Mouse (Mus musculus) megakaryocyte progenitor cell, adult 5-6 weeks (primary cell): ENCODE results near the gene Grsf1. TPM values are rescaled to one million over a fixed set of nuclear protein-coding genes. Genes with fewer than 3 reads are reported as not detected.
A peak's percentile ranks its signal among the peaks of the same experiment; 100 is the strongest.

ENCODE experiments used
- ATAC-seq: replicated peaks from 2 replicates; pipeline ENCODE4 v1.8.0; 2016; ENCODE audit warnings: mild to moderate bottlenecking, moderate TSS enrichment, inconsistent platforms; ENCODE audit not compliant: poor library complexity
- total RNA-seq, 2 experiments: library from RNA; stranded (forward) in 1 of 2; stranded (reverse) in 1 of 2; fragments of 157-497, 149-512 nt in 1 of 2; fragments of 200-1000 nt in 1 of 2; gene quantifications; 2 replicates each; pipeline versions ENCODE4 v1.2.3 to v1.2.4; 2015 to 2017

Grsf1 gene
- total RNA-seq (2015) (77.0 and 80.8 TPM in 2 replicates), total RNA-seq (2017) (72.6 and 74.0 TPM in 2 replicates)

DNA sequence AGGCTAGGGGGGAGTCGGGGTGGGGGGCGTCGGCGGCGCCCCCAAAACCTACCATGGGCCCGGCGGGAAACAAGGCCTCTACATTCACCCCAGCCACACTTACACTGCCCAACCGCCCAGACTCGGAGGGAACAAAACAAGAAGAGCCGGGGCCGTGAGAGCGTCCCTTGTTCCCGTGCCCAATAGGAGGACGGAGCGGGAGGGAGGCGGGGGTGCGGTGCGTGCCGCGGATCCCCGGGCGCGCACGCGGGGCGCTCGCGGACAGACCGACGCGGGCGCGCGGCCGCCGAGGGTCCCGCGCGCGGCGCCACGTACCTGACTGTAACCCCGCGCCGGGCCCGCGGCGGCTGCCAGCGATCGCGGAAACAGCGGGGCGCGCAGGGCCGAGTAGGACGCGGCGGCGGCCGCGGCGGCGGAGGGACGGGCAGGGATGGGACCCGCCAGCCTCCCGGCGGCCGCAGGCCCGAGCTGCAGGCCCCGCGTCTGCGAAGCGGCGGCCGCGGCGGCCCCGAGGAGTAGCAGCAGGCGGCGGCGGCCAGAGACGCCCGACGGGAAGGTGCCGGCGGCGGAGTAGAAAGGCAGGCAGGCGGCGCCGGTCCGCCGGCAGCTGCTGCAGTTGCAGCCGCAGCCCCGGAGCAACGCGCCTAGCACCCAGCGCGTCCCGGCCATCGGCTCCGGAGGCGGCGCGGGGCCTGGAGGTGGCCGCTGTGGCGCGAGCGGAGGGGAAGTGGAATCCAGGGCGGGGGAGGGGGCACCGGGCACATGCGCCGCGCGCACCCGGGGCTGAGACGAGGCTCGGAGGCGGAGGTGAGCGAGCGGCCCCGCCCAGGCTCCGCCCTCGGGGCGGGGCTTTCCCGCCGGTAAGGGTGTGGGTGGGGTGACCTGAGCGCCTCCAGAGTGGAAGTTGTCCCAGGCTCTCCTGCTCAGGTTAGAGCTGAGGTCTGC, at the start of gene Grsf1:
Gene Grsf1 (minus strand): TSS at position 729 of the 945 bp plus-strand sequence.
- ATAC-seq = peak; percentile 75

DNA sequence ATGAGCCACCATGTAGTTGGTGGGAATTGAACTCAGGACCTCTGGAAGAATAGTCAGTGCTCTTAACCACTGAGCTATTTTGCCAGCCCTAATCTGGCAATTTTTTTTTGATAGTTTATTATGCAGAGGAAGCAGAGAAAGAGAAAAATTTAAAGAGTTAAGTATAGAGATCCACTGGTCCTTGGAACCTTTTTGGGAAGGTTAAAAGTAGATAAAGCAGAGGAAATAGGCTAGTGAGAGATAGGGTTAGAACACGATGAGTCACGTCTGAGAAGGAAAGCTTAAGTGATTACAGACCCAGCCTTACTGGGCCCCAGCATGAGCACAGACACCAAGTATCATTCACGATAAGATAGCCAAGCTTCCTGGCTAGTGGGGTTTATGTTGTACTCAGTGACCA, 48.1 kb upstream of the Grsf1 start:
- ATAC-seq = peak; percentile 57

DNA sequence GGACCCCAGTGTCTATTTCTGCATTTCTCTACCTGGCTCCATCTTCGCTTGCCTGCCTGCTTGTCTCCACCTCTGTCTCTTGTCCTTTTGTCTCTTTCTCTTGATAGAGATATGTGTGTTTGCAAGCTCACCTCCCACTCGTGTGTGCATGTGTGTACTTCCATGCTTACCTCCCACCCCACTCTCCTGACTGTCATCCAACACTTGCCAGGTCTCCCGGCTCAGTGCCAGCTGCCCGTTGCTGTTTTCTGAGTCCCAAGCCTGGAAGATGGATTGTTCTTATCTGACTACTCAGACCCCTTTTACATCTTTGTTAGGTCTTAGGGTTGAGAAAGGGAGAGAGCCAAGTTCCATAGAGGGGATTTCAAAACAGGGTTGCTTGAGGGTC, 46.2 kb upstream of the Grsf1 start:
- ATAC-seq = no peak

GRCm38 (mm10) chr5:88721565-88722212, 45.7 kb upstream of the Grsf1 start:
- peak; percentile 36 for ATAC-seq

DNA sequence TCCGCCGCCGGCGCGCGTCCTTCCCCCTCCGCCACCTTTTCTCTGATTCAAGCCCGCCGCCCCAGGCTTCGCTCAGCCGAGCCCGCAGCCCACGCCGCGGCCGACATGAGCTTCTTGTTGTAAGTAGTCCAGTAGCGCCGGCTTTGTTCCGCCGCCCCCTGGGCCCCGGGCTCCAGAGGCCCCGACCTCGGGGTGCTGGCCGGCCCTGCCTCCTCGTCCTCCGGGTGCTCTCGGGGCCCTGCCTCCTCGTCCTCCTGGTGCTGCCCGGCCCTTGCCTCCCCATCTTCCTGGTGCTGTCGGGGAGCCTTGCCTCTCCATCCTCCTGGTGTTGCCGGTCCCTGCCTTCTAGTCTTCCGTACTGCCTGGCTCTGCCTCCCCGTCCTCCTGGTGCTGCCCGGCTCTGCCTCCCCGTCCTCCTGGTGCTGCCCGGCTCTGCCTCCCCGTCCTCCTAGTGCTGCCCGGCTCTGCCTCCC, 45.1 kb upstream of the Grsf1 start:
- no peak for ATAC-seq

- peak; percentile 77 for ATAC-seq
Observed at GRCm38 (mm10) chr5:88720116-88721002, 44.4 kb upstream of the Grsf1 start, which contains the start of gene Mob1b. Mob1b (plus strand) TSS chr5:88720855.

GRCm38 (mm10) chr5:88716983-88717382, 41.0 kb upstream of the Grsf1 start:
- no peak for ATAC-seq

DNA sequence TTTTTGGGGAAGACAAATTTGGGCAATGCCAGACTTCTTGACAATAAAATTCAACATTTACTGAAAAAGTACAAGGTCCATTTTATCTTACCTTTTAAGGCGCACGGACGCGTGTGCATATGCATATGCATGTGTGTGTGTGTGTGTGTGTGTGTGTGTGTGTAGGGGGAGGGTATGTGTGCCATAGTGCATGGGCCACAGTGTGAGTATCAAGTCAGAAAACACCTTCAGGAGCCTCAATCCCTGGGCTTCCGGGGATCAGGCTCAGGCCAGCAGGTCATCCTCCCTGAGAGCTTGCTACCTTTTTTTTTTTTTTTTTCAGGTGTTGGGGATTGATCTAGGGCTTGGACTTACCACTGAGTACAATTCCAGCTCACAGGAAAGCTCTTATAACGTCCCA, 36.4 kb upstream of the Grsf1 start:
- ATAC-seq = no peak

DNA sequence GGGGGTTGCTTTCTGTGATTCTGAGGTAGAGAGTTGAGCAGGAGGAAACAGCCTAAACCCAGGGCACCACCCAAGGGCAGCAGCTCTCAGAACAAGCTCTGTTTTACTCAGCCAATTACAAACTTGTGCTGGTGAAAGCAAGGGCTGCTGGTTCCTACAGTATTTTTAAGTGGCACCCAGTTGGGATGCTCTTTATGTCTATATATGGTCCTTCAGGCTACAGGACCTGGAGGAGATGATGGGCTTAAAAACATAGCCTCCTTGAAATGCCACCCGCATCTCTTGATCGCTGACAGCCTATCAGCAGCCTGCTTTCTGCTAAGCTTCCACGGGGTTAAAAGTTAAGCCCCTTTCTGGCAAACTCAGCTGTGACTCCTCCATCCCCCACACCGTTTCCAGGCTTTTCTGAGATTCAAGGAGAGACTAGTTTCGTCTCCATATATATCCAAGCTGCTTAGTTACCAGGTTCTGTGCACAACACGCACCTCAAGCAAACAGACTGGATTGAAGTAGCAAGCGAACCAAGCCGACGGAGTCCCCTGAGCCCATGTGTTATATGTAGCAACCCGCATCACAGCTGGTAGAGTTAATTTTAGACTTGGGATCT, 35.8 kb upstream of the Grsf1 start:
- no peak for ATAC-seq

- ATAC-seq = no peak
Observed at GRCm38 (mm10) chr5:88711128-88711527, 35.2 kb upstream of the Grsf1 start.

DNA sequence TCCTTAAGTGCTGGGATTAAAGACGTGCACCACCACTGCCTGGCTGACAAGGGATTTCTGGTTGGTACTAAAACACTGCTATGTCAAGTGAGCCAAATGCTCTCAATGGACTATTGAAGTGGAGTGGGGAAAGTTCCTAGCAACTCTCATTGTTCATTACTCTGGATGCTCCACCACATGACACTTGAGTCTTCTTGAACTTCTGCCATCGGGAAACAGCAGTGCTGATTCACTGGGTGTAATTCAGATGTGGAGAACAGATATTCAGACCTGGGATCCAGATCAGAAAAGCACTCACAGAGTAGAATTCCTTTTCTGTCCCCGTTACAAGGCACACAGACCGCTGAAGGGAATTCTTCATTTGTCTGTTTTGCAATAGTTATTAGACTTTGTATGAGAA, 27.6 kb upstream of the Grsf1 start:
- no peak for ATAC-seq

DNA sequence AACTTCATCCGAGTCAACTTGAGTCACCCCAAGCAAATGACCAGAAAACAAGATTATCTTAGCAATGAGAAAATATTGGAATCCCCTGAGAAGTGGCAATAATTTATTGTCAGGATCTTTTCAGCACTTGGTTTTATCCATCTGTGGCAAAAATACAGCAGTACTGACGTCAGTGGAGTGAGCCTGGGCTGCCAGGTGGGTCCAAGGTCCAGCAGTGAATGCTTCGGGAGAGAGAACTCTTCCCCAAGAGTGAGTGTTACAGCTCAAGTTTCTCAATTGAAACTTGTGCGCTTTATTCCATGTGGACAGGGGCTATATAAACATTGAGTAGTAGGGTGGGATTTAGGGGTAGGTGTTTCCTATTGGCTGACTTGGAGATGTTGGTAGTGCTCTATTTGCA, 26.1 kb upstream of the Grsf1 start:
- no peak for ATAC-seq

DNA sequence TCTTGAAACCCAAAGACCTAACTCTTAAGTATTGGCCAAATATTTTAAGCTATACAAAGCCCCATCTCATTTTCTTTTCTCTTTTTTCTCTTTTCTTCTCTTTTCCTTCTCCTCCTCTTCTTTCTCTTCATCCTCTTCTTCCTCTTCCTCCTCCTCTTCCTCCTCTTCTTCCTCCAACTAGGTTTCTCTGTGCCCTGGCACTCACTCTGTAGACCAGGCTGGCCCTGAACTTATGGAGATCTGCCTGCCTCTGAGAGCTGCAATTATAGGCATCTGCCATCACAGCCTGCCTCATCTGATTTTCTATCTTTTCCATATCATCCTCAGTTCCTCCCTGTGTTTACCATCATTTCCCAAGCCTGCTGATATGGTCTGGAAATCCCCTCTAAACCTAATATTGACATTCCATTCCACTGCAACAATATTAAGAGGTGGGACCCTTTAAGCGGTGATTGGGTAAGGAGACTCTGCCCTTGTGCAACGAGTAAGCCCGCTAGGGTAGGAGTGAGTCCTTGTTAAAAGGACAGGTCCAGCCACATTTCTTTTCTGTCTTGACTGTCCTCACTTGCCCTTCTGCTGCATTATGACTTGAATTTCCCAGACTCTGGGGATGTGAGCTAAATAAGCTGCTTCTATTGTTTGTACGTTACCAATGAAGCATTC, 23.4 kb upstream of the Grsf1 start:
- no peak for ATAC-seq

DNA sequence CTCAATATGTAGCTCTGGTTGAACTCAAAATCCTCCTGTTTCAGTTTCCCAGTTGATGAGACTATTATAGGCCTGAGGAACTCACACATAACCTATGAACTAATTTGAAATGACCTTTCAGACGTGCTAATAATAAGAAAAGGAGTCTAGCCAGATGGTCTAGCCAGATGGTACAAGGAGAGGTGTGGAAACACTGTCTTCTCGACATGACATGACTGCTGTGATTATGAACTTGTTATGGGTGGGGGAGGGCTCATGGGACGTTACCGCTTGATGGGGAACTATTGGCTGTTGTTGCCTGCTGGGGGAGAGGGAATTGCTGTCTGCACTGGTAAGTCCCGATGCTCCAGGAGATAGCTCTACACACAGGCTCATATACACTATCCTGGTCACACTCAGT, 21.3 kb upstream of the Grsf1 start:
- ATAC-seq = no peak

DNA sequence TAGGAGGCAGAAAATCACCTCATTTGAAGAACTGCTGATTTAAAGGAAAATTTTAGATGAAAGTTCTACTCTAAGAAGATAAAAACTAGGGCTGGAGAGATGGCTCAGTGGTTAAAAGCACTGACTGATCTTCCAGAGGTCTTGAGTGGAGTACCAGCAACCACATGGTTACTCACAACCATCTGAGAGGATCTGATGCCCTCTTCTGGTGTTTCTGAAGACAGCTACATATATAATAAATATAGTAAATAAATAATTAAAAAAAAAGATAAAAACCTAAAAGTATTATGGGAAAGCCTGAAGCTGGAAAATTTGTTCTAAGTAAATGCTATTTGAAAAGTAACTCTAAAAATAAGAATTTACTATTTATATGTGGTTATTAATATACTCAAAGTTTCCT, 17.1 kb upstream of the Grsf1 start:
- no peak for ATAC-seq

- no peak for ATAC-seq
Observed at GRCm38 (mm10) chr5:88692586-88692985, 16.6 kb upstream of the Grsf1 start.

GRCm38 (mm10) chr5:88691506-88692095, 15.6 kb upstream of the Grsf1 start:
- no peak for ATAC-seq

GRCm38 (mm10) chr5:88690681-88691505, 14.9 kb upstream of the Grsf1 start:
- no peak for ATAC-seq
